Mouse (Mus musculus) liver, adult 10 weeks (tissue): ENCODE measurements around the gene P2ry13. TPM values are rescaled to one million over a fixed set of nuclear protein-coding genes. Genes with fewer than 3 reads are reported as not detected.

Experiments used
- polyA plus RNA-seq: library from polyadenylated mRNA; stranded (reverse); fragments of 350-450 nt; fragmentation: Illumina TruSeq; extraction: RNeasy Lipid Tissue Mini Kit (QIAGEN cat#74804); gene quantifications from one replicate; pipeline ENCODE4 v1.2.3, GENCODE M21; 2014; ENCODE audit warnings: low read depth, low replicate concordance

The P2ry13 gene
- 4.6 TPM for polyA plus RNA-seq

GRCm38 (mm10) chr3:59210727-59211126 lies at the start of gene P2ry13:
Gene P2ry13 (minus strand): TSS chr3:59210882.

GRCm38 (mm10) chr3:59194938-59195337 lies 15.7 kb downstream of the P2ry13 start, which contains the start of gene Gpr87:
Gene Gpr87 (minus strand): TSS chr3:59195104.

Other genes with a start within 250 kb of the P2ry13 start
- 1.3 TPM for gene Med12l, start 205.1 kb downstream of the P2ry13 start, polyA plus RNA-seq
- 0.40 TPM for gene Gpr171, start 109.1 kb downstream of the P2ry13 start, polyA plus RNA-seq
- gene P2ry14, start 57.3 kb downstream of the P2ry13 start, polyA plus RNA-seq, result 2.4 TPM
- gene Gpr87, start 15.8 kb downstream of the P2ry13 start, polyA plus RNA-seq, result not detected
- gene P2ry12, start 52.0 kb upstream of the P2ry13 start, polyA plus RNA-seq, result 3.4 TPM
- gene Igsf10, start 133.5 kb upstream of the P2ry13 start, polyA plus RNA-seq, result 0.53 TPM